Comparison of ENCODE assay signal across 8 mouse cellular contexts in the genomic region with DNA sequence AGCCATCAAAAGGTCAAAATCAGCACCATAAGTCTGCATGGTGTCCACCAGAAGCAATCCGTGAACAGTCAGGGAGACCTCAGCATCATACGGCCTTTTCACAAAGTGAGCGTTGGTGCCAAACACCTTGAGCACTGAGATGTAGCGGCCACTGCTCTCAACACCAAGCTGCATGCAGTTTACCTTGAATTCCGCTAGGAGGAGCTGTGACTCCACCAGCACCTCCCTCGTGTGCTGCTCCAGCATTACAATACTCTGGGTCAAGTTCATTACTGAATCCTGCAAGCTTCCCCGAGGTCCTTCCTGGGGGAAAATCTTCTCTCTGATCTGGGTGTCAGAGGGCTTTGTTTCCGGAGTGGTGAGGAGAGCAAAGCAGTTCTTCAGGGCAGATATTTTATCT. TPM values are rescaled to one million over a fixed set of nuclear protein-coding genes. Genes with fewer than 3 reads are reported as not detected.
DNase-seq lines count a peak whose midpoint lies in the region; ATAC-seq and TF ChIP-seq lines count a peak whose summit lies in the region.

No protein-coding gene starts in this region.

- TF ChIP-seq CTCF in stomach, postnatal 0 days (IDR thresholded peaks at IDR 0.05; ENCODE audit: low read depth) = peak; percentile 95

- no peak overlapping the region for H3K9ac ChIP-seq in liver, embryonic 11.5 days (ENCODE audit: low read depth, low read length)
- no peak overlapping the region for H3K9ac ChIP-seq in stomach, postnatal 0 days (ENCODE audit: low read length)

- DNase-seq in B cell, adult 2 months = peak; percentile 69 to 70
- DNase-seq in Muller cell, postnatal 12 days (ENCODE audit: inconsistent ontology term) = peak; percentile 25
- DNase-seq in cerebellum, adult 9-10 months = peak; percentile 43
- peak; percentile 27 for DNase-seq in gastrocnemius, postnatal 25 days
- DNase-seq in kidney, adult 8-10 months = peak; percentile 35 to 43
- peak; percentile 39 for DNase-seq in liver, embryonic 11.5 days (ENCODE audit: low spot score)
- peak; percentile 46 for DNase-seq in stomach, postnatal 0 days (ENCODE audit: low spot score)

- no peak overlapping the region for H3K4me3 ChIP-seq in liver, embryonic 11.5 days (ENCODE audit: low read depth, low read length)
- no peak overlapping the region for H3K4me3 ChIP-seq in stomach, postnatal 0 days (ENCODE audit: low read depth, low read length)

- no peaks in the 10 kb centered on the region for H3K27me3 ChIP-seq in liver, embryonic 11.5 days (replicated peaks; ENCODE audit: control insufficient read depth, insufficient read depth, low read length)
- H3K27me3 ChIP-seq in stomach, postnatal 0 days (ENCODE audit: control insufficient read depth, insufficient read depth, low read length) = no peaks in the 10 kb centered on the region

- 49% methylated on average over 8 of the region's 8 CpGs for WGBS in liver, embryonic 11.5 days
- WGBS in stomach, postnatal 0 days = 42% methylated on average over 8 of the region's 8 CpGs

- peaks cover 44% of the 10 kb centered on the region for H3K36me3 ChIP-seq in liver, embryonic 11.5 days (ENCODE audit: control insufficient read depth, insufficient read depth, low read length)
- H3K36me3 ChIP-seq in stomach, postnatal 0 days (ENCODE audit: control insufficient read depth, insufficient read depth, low read length) = peaks cover 30% of the 10 kb centered on the region

- TF ChIP-seq EP300 in stomach, postnatal 0 days (optimal IDR thresholded peaks at IDR 0.05) = no peak

- H3K4me1 ChIP-seq in liver, embryonic 11.5 days (replicated peaks; ENCODE audit: control insufficient read depth, insufficient read depth, low read length) = no peaks in the 10 kb centered on the region
- no peaks in the 10 kb centered on the region for H3K4me1 ChIP-seq in stomach, postnatal 0 days (replicated peaks; ENCODE audit: control insufficient read depth, insufficient read depth)

- no peak overlapping the region for H3K4me2 ChIP-seq in liver, embryonic 11.5 days
- no peak overlapping the region for H3K4me2 ChIP-seq in stomach, postnatal 0 days (replicated peaks; ENCODE audit: low read depth)

- no peaks in the 10 kb centered on the region for H3K9me3 ChIP-seq in liver, embryonic 11.5 days (ENCODE audit: control insufficient read depth, low read length)
- H3K9me3 ChIP-seq in stomach, postnatal 0 days (ENCODE audit: control insufficient read depth, low read length) = no peaks in the 10 kb centered on the region

- peak; percentile 79 for ATAC-seq in liver, embryonic 11.5 days (replicated peaks; ENCODE audit: low FRiP score)
- peak; percentile 92 for ATAC-seq in monocyte, adult 5-6 weeks (replicated peaks; ENCODE audit: insufficient number of reproducible peaks, low FRiP score, low TSS enrichment, poor library complexity, severe bottlenecking)
- ATAC-seq in stomach, postnatal 0 days (ENCODE audit: low FRiP score, low TSS enrichment) = peak; percentile 71; the same call in 1 of the 2 replicates

- no peak overlapping the region for H3K27ac ChIP-seq in liver, embryonic 11.5 days (ENCODE audit: low read depth, low read length)
- no peak overlapping the region for H3K27ac ChIP-seq in stomach, postnatal 0 days (replicated peaks)

RNA-seq across cellular contexts. Expression of a gene that starts 38.8 kb away (rescaled TPM):
- 10 to 100 TPM; 26.7 to 32.8 TPM for total RNA-seq in gastrocnemius, postnatal 25 days (2021)
- 7.4 and 11.7 TPM in 2 replicates for polyA plus RNA-seq in liver, embryonic 11.5 days (2014; fragmentation: Nextera tagmentation; extraction: Ambion mirVana)
- total RNA-seq in monocyte, adult 5-6 weeks (2017) = 36.6 to 103 TPM (median 38.8 TPM) in 3 replicates
- 7.2 and 8.1 TPM in 2 replicates for polyA plus RNA-seq in stomach, postnatal 0 days (2015; fragmentation: Nextera tagmentation; extraction: Ambion mirVana)
